Mouse (Mus musculus): Measurements from ENCODE around the gene Mief2. TPM values are rescaled to one million over a fixed set of nuclear protein-coding genes. Genes with fewer than 3 reads are reported as not detected.

Mief2 gene
- polyA plus RNA-seq, 1 experiment from 2014 or later = 16.1 TPM

DNA sequence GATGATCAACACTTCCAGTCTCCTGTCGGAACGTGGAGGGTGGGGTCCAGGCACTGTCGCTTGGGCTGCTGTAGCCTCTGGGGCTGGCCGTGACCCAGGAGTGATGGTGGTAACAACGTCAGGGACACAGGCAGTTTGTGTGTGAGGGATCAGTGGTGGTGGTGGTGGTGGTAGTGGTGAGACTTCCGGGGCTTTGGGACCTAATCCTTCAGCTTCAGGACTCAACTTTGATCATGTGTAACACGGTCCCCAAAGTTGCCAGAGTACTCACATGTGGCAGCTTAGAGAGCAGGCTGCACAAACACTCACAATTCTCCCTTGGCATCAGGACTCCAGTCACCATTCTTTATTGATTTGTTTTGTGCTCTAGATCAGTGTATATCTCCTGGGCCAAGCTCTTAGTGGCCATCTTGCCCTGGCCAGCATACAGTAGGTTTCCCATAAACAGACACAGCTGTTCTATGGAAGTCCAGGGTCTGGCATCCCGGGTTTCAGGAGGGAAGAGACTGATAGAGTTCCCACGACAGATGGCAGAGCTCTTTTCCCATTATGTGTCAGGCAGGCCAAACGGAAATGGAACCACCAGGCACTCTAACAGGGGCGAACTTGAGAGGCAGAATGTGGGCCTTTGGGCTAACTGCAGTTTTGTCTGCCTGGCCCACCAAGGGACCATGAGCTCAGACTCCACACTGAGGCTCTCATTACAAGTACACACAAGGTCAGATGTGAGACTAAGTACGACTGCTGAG is 632 bp upstream of the Mief2 start:
- WGBS = 7% methylated on average over 12 of the region's 12 CpGs
- peak overlapping the region; percentile 86 for H3K9ac ChIP-seq

DNA sequence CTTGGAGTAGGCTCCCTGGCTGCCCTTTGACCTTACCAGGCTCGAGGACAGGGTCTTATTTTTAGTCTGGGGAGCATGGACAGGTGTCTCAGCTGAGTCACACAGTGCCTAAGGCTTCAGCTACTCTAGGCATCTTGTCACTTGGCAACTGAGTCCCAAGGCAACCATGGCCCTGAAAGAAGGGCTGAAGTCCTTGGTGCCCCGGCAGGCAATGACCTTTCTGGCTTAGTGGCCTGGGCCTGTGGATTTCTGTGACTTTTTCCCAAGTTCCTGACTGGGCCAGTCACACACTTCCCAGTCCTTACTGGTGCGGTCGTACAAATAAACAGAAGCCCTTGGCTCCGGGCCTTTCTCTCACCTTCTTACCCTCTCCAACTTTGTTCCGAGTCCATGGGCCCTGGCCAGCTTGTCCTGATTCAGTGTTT is 1.0 kb downstream of the Mief2 start:
- 78% methylated on average over 6 of the region's 6 CpGs for WGBS
- ATAC-seq = no peak
- Histone ChIP-seq H3K9ac (peak overlapping the region; percentile 86), H3K27me3 (no peaks in the 10 kb centered on the region), H3K27ac (no peak overlapping the region), H3K4me3 (peak overlapping the region; percentile 87), H3K9me3 (replicated peaks) (no peaks in the 10 kb centered on the region), H3K4me2 (peak overlapping the region; percentile 80), H3K36me3 (ENCODE audit: poor library complexity, severe bottlenecking) (peaks cover 44% of the 10 kb centered on the region), H3K4me1 (peaks cover 32% of the 10 kb centered on the region)

More for the DNA sequence above, 632 bp upstream of the Mief2 start:
- Histone ChIP-seq H3K4me2 (peak overlapping the region; percentile 80), H3K4me3 (peak overlapping the region; percentile 87), H3K4me1 (peaks cover 32% of the 10 kb centered on the region), H3K27me3 (no peaks in the 10 kb centered on the region), H3K27ac (peak overlapping the region; percentile 88), H3K9me3 (replicated peaks) (no peaks in the 10 kb centered on the region), H3K36me3 (ENCODE audit: poor library complexity, severe bottlenecking) (peaks cover 47% of the 10 kb centered on the region)
- ATAC-seq = peak; percentile 33

DNA sequence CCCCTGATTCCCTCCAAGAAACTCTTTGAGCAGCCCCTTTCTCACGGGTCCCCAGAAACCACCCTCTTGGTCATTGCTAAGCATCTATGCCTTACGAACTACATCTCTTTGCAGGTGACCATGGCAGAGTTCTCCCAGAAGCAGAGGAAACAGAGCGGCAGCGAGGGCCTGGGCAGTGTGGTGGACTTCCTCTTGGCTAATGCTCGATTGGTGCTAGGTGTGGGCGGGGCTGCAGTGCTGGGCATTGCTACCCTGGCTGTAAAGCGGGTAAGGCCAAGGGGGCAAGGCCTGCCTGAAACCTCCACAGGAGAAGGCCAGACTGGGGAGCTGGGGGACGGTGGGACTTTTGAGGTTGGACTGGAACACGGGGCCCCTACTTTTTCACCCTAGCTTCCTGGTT is 2.0 kb downstream of the Mief2 start:
- 85% methylated on average over 9 of the region's 9 CpGs for WGBS
- peaks cover 35% of the 10 kb centered on the region for H3K36me3 ChIP-seq (ENCODE audit: poor library complexity, severe bottlenecking)
- ATAC-seq = no peak
- H3K27ac ChIP-seq = no peak overlapping the region
- H3K4me2 ChIP-seq = no peak overlapping the region
- no peak overlapping the region for H3K9ac ChIP-seq
- H3K27me3 ChIP-seq = no peaks in the 10 kb centered on the region
- peaks cover 32% of the 10 kb centered on the region for H3K4me1 ChIP-seq
- H3K4me3 ChIP-seq = no peak overlapping the region
- no peaks in the 10 kb centered on the region for H3K9me3 ChIP-seq (replicated peaks)

DNA sequence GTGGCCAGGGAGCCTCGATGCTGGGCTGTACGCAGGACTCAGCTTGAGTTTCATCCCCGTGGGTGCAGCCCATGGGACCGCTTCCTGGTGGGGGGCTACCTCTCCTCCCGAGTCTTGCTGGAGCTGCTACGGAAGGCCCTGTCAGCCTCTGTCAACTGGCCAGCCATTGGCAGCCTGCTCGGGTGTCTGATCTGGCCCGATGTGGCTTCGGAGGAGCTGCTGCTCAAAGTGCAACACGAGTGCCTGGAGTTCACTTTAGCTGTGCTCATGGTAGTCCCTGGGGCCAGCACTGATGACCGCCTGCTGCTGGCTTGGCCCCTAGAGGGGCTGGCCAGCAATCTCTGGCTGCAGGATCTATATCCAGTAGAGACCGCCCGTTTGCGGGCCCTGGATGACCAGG is 3.1 kb downstream of the Mief2 start:
- 94% methylated on average over 14 of the region's 14 CpGs for WGBS
- Histone ChIP-seq H3K9me3 (replicated peaks) (no peaks in the 10 kb centered on the region), H3K9ac (no peak overlapping the region), H3K4me2 (no peak overlapping the region), H3K27ac (no peak overlapping the region), H3K4me3 (no peak overlapping the region), H3K27me3 (no peaks in the 10 kb centered on the region), H3K4me1 (peaks cover 26% of the 10 kb centered on the region), H3K36me3 (ENCODE audit: poor library complexity, severe bottlenecking) (peaks cover 40% of the 10 kb centered on the region)
- no peak for ATAC-seq

DNA sequence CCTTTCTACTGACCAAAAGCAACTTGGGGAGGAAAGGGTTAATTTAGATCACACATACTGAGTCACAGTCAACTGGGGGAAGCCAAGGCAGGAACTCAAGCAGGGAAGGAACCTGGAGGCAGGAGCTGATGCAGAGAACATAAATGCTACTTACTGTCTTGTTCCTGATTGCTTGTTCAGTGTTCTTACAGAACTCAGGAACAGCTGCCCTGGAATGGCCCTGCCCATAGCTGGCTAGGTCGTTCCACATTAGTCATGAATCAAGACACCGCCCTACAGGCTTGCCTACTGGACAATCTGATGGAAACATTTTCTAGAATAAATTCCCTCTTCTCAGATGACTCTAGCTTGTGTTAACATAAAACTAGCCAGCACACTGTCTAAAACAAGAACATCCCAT is 6.0 kb downstream of the Mief2 start:
- peaks cover 50% of the 10 kb centered on the region for H3K36me3 ChIP-seq (ENCODE audit: poor library complexity, severe bottlenecking)
- H3K9me3 ChIP-seq (replicated peaks) = no peaks in the 10 kb centered on the region
- H3K4me3 ChIP-seq = no peak overlapping the region
- H3K27ac ChIP-seq = no peak overlapping the region
- 75% methylated on average over 2 of the region's 2 CpGs for WGBS
- H3K9ac ChIP-seq = no peak overlapping the region
- no peak overlapping the region for H3K4me2 ChIP-seq
- H3K4me1 ChIP-seq = peaks cover 6% of the 10 kb centered on the region
- no peaks in the 10 kb centered on the region for H3K27me3 ChIP-seq
- no peak for ATAC-seq

DNA sequence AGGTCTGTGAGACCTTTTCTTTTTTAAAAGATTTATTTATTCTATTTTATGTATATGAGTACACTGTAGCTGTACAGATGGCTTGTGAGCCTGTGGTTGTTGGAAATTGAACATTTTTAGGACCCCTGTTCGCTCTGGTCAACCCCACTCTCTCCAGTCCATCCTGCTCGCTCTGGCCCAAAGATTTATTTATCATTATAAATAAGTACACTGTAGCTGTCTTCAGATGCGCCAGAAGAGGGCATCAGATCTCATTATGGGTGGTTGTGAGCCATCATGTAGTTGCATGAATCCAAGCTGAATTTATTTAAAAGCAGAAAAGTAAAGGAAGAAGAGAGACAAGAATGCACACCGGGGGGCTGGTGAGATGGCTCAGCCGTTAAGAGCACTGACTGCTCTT is 7.0 kb downstream of the Mief2 start:
- 81% methylated on average over 5 of the region's 5 CpGs for WGBS
- Histone ChIP-seq H3K4me2 (no peak overlapping the region), H3K4me1 (no peaks in the 10 kb centered on the region), H3K9me3 (replicated peaks) (no peaks in the 10 kb centered on the region), H3K36me3 (ENCODE audit: poor library complexity, severe bottlenecking) (peaks cover 60% of the 10 kb centered on the region), H3K27ac (no peak overlapping the region), H3K4me3 (no peak overlapping the region), H3K9ac (no peak overlapping the region), H3K27me3 (no peaks in the 10 kb centered on the region)
- no peak for ATAC-seq

DNA sequence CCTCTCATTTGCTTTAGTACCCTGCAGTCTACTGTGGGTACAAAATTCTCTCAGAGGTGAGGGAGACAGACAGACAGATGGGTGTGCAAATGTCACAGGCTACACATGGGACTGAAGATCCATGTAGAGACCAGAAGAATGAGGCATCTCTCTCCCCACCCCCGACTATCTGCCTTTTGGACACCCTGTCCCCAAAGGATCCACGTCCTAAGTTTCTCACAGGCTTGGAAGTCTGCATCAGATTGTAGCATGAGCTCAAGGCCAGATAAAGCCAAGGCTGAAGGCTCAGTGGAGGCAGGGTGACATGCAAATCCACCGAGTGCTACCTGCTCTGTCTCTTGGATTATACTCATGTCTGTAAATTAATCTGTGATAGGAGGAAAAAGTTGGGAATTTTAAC is 8.3 kb downstream of the Mief2 start:
- H3K36me3 ChIP-seq (ENCODE audit: poor library complexity, severe bottlenecking) = peaks cover 61% of the 10 kb centered on the region
- H3K9ac ChIP-seq = no peak overlapping the region
- no peak for ATAC-seq
- no peaks in the 10 kb centered on the region for H3K27me3 ChIP-seq
- no peak overlapping the region for H3K27ac ChIP-seq
- WGBS = 79% methylated on average over 3 of the region's 3 CpGs
- H3K4me3 ChIP-seq = no peak overlapping the region
- no peaks in the 10 kb centered on the region for H3K4me1 ChIP-seq
- H3K4me2 ChIP-seq = no peak overlapping the region
- H3K9me3 ChIP-seq (replicated peaks) = no peaks in the 10 kb centered on the region

DNA sequence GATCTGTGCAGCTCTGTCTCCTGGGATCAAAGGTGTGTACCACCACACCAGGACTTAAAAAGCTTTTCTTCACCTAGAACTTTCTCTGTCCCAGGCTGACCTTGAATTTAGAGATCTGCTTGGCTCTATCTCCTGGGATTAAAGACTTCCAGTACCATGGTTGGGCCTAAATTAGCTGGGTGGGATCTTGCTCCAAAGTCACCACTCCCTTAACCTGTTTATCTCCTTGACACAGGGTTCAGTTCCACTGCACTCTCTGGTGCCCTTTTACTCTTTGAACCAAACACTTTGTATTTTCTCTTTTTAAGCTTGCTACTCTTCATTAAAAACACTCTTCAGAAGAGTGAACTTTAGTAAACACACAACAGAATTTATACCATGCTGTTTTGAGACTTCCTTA is 9.3 kb downstream of the Mief2 start:
- ATAC-seq = no peak
- H3K36me3 ChIP-seq (ENCODE audit: poor library complexity, severe bottlenecking) = peaks cover 61% of the 10 kb centered on the region
- no peaks in the 10 kb centered on the region for H3K4me1 ChIP-seq
- no peaks in the 10 kb centered on the region for H3K27me3 ChIP-seq
- no peaks in the 10 kb centered on the region for H3K9me3 ChIP-seq (replicated peaks)
- no peak overlapping the region for H3K4me2 ChIP-seq
- no peak overlapping the region for H3K9ac ChIP-seq
- no peak overlapping the region for H3K4me3 ChIP-seq
- no peak overlapping the region for H3K27ac ChIP-seq

DNA sequence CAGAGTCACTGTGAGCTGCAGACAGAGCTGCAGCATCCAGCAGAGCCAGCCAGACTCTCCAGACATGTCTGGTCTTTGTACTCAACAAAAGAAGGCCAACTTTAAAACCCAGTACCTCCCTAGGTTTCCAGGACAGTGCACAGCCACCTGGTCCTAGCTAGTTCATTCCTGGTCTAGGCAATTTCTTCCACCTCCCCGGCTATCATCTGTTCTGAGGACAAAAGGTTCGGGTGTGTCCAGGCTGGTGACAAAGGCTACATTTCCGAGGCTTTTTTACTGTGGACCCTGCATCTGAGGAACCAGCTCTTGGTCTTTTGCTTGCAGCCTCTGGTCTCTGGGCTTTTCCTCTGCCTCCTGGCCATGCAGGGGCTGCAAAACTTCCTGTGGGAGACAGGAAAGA is 12.1 kb downstream of the Mief2 start:
- H3K27ac ChIP-seq = no peak overlapping the region
- H3K9me3 ChIP-seq (replicated peaks) = no peaks in the 10 kb centered on the region
- no peak overlapping the region for H3K4me3 ChIP-seq
- 79% methylated on average over 3 of the region's 3 CpGs for WGBS
- no peak overlapping the region for H3K9ac ChIP-seq
- ATAC-seq = no peak
- H3K36me3 ChIP-seq (ENCODE audit: poor library complexity, severe bottlenecking) = peaks cover 75% of the 10 kb centered on the region
- no peaks in the 10 kb centered on the region for H3K27me3 ChIP-seq
- H3K4me1 ChIP-seq = no peaks in the 10 kb centered on the region
- no peak overlapping the region for H3K4me2 ChIP-seq

DNA sequence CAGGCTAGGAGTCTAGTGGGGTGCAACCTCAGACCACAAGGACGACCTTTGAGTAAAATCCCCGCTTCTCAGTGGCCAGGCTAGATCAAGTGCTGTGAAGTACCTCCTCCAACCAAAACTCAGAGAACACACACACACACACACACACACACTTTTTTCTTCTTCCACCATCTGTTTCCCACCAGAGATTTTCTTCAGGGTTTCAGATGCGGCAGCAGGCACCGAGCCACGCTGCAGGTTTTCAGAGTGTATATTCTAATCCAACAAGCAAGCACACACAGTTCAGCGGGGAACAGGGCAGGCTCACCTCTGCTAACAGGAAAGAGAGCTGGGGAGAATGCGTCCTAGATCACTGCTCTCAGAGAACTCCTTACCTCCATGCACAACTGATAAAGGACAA is 27.4 kb downstream of the Mief2 start:
- Histone ChIP-seq H3K4me3 (no peak overlapping the region), H3K4me1 (no peaks in the 10 kb centered on the region), H3K27ac (no peak overlapping the region), H3K27me3 (no peaks in the 10 kb centered on the region), H3K36me3 (ENCODE audit: poor library complexity, severe bottlenecking) (peaks cover 84% of the 10 kb centered on the region), H3K9me3 (replicated peaks) (no peaks in the 10 kb centered on the region), H3K9ac (no peak overlapping the region), H3K4me2 (no peak overlapping the region)
- no peak for ATAC-seq
- 95% methylated on average over 7 of the region's 7 CpGs for WGBS

DNA sequence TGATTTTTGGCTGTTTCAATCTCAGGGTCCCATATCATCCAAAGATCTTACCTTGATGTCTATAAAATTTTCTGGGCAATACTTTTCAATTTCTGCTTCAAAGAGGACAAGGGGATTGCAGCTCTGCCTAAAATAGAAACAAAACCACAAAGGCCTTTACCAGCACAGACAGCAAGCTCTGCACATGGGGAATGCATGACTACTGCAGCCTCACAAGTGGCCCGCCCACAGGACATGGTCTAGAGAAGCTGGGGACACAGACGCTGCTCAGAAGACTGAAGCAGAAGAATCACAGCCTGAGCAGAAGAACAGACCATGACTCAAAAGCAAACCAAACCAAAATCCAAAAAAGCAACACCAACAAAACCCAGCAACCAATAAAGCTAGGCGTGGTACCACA is 33.5 kb downstream of the Mief2 start:
- Histone ChIP-seq H3K9ac (no peak overlapping the region), H3K27me3 (no peaks in the 10 kb centered on the region), H3K9me3 (replicated peaks) (no peaks in the 10 kb centered on the region; the same call in 1 of the 2 replicates), H3K4me1 (no peaks in the 10 kb centered on the region), H3K36me3 (ENCODE audit: poor library complexity, severe bottlenecking) (peaks cover 42% of the 10 kb centered on the region), H3K4me2 (no peak overlapping the region), H3K4me3 (no peak overlapping the region), H3K27ac (no peak overlapping the region)
- ATAC-seq = no peak
- 89% methylated on average over 3 of the region's 3 CpGs for WGBS

DNA sequence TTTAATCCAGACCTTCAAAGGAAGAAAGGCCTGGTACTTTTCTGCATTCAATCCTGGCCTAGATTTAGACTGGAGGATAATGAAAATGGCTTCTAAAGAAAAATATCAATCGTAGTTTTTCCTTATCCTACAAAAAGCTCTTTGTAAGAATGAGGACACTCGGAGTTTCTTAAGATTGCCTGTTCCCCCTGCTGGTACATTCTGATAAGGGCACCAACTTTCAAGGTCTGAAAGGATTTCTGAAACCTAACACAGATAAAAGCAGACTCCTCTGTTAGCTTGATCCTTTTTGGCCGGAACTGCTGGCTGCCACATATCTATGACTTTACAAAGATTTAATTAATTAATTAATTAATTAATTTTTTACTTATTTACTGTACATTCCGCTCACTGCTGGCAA is 38.8 kb downstream of the Mief2 start:
- WGBS = 86% methylated on average over 4 of the region's 4 CpGs
- Histone ChIP-seq H3K4me1 (no peaks in the 10 kb centered on the region), H3K4me2 (no peak overlapping the region), H3K9me3 (replicated peaks) (no peaks in the 10 kb centered on the region; the same call in 1 of the 2 replicates), H3K27me3 (no peaks in the 10 kb centered on the region), H3K9ac (no peak overlapping the region), H3K36me3 (ENCODE audit: poor library complexity, severe bottlenecking) (peaks cover 6% of the 10 kb centered on the region; the same call in 1 of the 2 replicates), H3K27ac (no peak overlapping the region), H3K4me3 (no peak overlapping the region)
- no peak for ATAC-seq

DNA sequence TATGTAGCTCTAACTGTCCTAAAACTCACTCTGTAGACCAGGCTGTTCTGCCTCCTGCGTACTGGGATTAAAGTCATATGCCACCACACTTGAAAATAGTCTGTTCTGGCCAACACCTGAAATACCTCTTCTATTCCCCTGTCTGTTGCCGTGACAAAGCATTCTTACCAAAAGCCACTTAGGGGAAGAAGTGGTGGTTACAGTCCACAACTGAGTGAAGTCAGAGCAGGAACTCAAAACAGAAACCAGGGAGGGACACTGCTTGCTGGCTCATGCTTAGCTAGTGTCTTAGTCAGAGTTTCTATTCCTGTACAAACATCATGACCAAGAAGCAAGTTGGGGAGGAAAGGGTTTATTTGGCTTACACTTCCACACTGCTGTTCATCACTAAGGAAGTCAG is 41.1 kb downstream of the Mief2 start:
- Histone ChIP-seq H3K27me3 (no peaks in the 10 kb centered on the region), H3K27ac (no peak overlapping the region), H3K9me3 (replicated peaks) (no peaks in the 10 kb centered on the region; the same call in 1 of the 2 replicates), H3K4me2 (no peak overlapping the region), H3K4me3 (no peak overlapping the region), H3K4me1 (peaks cover 5% of the 10 kb centered on the region; the same call in 1 of the 2 replicates), H3K9ac (no peak overlapping the region), H3K36me3 (ENCODE audit: poor library complexity, severe bottlenecking) (0 out of 2 replicates have a peak, but pooled peaks cover 5% of the 10 kb centered on the region)
- no peak for ATAC-seq
- 87% methylated on average over 2 of the region's 2 CpGs for WGBS

Measured in forebrain, embryonic 13.5 days (tissue).